Mouse (Mus musculus): ENCODE results near the gene Polg. TPM values are rescaled to one million over a fixed set of nuclear protein-coding genes. Genes with fewer than 3 reads are reported as not detected.

Polg gene
- polyA plus RNA-seq, 1 experiment from 2014 or later, result 24.4 TPM

- H3K36me3 ChIP-seq, result peaks cover 53% of the 10 kb centered on the region
- H3K9me3 ChIP-seq, result no peaks in the 10 kb centered on the region
- WGBS, result 59% methylated on average over 11 of the region's 11 CpGs
- peak overlapping the region; percentile 94; the same call in 1 of the 2 replicates for H3K9ac ChIP-seq
- 0 out of 2 replicates have a peak overlapping the region, but pooled peaks have one; percentile 84 for H3K4me3 ChIP-seq
- H3K4me2 ChIP-seq, result peak overlapping the region; percentile 93
- no peak overlapping the region for H3K27ac ChIP-seq (replicated peaks)
- ATAC-seq (ENCODE audit: extremely low read depth, insufficient number of reproducible peaks, low FRiP score, low TSS enrichment), result no peak
- peaks cover 2% of the 10 kb centered on the region; the same call in 1 of the 2 replicates for H3K27me3 ChIP-seq (replicated peaks)
- H3K4me1 ChIP-seq, result peaks cover 34% of the 10 kb centered on the region
These were observed 2.6 kb downstream of the Polg start for GRCm38 (mm10) chr7:79463376-79464077.

DNA sequence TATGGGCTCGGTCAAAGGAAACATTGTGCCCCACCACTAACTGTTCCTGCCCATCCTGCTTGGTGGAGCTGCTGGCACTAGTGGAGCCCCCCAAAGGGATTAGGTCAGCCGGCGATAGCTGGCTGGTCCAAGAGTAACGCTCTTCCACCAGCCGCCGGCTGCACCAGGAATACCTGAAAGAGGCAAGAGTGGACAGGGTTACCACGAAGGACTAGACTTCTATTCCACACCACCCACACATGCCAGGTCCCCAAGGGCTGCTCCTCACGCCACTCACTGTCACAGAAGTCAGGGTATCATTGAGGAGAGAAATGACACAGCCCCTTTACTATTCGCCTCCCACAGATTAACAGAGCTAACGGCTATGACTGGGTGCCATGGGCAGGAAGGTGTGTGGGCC is 4.4 kb downstream of the Polg start:
- 87% methylated on average over 10 of the region's 10 CpGs for WGBS
- H3K4me1 ChIP-seq, result peaks cover 25% of the 10 kb centered on the region
- no peaks in the 10 kb centered on the region for H3K9me3 ChIP-seq
- ATAC-seq (ENCODE audit: extremely low read depth, insufficient number of reproducible peaks, low FRiP score, low TSS enrichment), result no peak
- no peak overlapping the region for H3K4me2 ChIP-seq
- H3K4me3 ChIP-seq, result no peak overlapping the region
- H3K27ac ChIP-seq (replicated peaks), result no peak overlapping the region
- peaks cover 71% of the 10 kb centered on the region for H3K36me3 ChIP-seq
- no peak overlapping the region for H3K9ac ChIP-seq
- no peaks in the 10 kb centered on the region for H3K27me3 ChIP-seq (replicated peaks)

DNA sequence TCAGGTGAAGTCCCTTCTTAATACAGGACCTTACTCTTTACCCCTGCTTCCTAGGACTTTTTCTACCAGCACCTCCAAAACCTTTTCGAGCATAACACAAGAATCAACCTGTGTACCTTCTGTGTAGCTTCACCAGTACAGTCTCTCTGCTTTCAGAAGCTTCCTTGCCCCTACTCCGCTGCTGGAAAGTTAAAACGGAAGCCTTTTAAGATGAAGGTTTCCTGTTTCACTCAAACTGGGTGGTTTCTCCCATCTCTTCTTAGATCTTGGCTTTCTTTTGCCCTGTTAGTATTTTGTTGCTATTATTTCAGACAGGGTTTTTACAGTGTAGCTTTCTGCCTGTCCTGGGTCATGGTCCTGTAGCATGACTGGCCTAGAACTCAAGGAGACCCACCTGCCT is 18.7 kb downstream of the Polg start:
- H3K36me3 ChIP-seq, result peaks cover 91% of the 10 kb centered on the region

DNA sequence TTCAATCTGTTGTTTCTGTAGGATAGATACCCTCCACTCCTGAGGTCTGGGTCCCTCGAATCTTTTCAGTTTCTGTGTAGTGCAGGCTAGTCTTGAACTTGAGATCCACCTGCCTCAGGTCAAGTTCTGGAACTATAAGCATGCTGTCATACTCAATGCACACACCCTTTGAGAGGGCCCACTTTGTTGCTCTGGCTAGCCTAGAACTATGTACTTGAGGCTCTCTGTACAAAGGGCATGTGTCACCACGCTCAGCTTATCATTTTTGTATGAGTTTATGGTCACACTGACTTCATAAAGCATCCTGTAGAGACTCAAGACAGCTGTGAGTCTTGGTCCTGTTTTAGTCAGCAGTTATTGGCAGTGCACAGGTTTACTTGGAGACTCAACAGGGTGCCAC is 19.1 kb downstream of the Polg start:
- no peak for ATAC-seq (ENCODE audit: extremely low read depth, insufficient number of reproducible peaks, low FRiP score, low TSS enrichment)
- Histone ChIP-seq H3K4me3 (no peak overlapping the region), H3K27ac (replicated peaks) (no peak overlapping the region), H3K9me3 (no peaks in the 10 kb centered on the region), H3K36me3 (peaks cover 91% of the 10 kb centered on the region), H3K27me3 (replicated peaks) (no peaks in the 10 kb centered on the region), H3K4me1 (no peaks in the 10 kb centered on the region), H3K4me2 (no peak overlapping the region), H3K9ac (no peak overlapping the region)
- WGBS, result 81% methylated on average over 2 of the region's 2 CpGs

More for the DNA sequence above, 18.7 kb downstream of the Polg start:
- Histone ChIP-seq H3K4me1 (no peaks in the 10 kb centered on the region), H3K27me3 (replicated peaks) (no peaks in the 10 kb centered on the region), H3K4me3 (no peak overlapping the region), H3K9ac (no peak overlapping the region), H3K27ac (replicated peaks) (no peak overlapping the region), H3K9me3 (no peaks in the 10 kb centered on the region), H3K4me2 (no peak overlapping the region)
- no peak for ATAC-seq (ENCODE audit: extremely low read depth, insufficient number of reproducible peaks, low FRiP score, low TSS enrichment)
- 85% methylated on average over 3 of the region's 3 CpGs for WGBS

DNA sequence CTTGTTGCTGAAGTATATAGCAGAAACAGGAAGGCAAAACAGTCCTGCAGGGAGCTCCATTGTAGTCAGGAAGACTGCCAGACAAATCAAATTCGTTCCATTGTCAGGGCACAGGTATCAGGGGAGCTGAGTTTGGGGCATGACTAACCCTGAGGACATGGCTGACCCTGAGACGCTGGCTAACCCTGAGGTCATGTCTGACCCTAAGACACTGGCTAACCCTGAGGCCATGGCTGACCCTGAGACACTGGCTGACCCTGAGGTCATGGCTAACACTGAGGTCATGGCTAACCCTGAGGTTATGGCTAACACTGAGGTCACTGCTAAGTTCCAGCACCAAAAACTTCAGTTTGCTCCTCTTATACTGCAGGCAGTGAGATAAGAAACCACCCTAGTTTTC is 26.1 kb downstream of the Polg start:
- Histone ChIP-seq H3K9me3 (no peaks in the 10 kb centered on the region), H3K27me3 (replicated peaks) (no peaks in the 10 kb centered on the region), H3K36me3 (peaks cover 56% of the 10 kb centered on the region), H3K27ac (replicated peaks) (no peak overlapping the region), H3K4me1 (no peaks in the 10 kb centered on the region), H3K4me3 (no peak overlapping the region), H3K9ac (no peak overlapping the region), H3K4me2 (no peak overlapping the region)
- 68% methylated on average over 2 of the region's 2 CpGs for WGBS
- no peak for ATAC-seq (ENCODE audit: extremely low read depth, insufficient number of reproducible peaks, low FRiP score, low TSS enrichment)

GRCm38 (mm10) chr7:79428243-79428642 is 37.9 kb downstream of the Polg start:
- WGBS, result 57% methylated on average over 5 of the region's 5 CpGs
- Histone ChIP-seq H3K27ac (replicated peaks) (no peak overlapping the region), H3K4me2 (no peak overlapping the region), H3K4me1 (no peaks in the 10 kb centered on the region), H3K4me3 (no peak overlapping the region), H3K9ac (peak overlapping the region; percentile 28; the same call in 1 of the 2 replicates), H3K36me3 (peaks cover 18% of the 10 kb centered on the region), H3K9me3 (no peaks in the 10 kb centered on the region), H3K27me3 (replicated peaks) (no peaks in the 10 kb centered on the region)
- no peak for ATAC-seq (ENCODE audit: extremely low read depth, insufficient number of reproducible peaks, low FRiP score, low TSS enrichment)

DNA sequence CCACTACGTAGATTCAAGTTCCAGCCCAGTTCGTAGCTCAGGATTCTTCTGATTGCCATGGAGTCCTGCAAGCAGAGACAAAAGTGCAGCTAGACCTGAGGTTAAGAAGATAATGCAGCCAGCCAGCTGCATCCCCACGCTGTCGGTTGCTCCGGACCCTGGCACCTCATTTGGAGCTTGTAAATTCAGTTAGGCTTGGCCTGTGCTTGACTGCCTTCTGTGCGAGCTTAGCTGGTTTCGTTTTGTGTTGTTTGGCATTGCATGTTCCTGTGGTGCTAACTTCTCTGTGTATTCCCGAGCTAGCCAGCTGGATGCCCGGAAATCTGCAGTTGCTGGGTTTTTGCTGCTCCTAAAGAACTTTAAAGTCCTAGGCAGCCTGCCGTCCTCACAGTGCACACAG is 40.4 kb downstream of the Polg start:
- WGBS, result 79% methylated on average over 10 of the region's 10 CpGs
- Histone ChIP-seq H3K4me1 (no peaks in the 10 kb centered on the region), H3K4me2 (no peak overlapping the region), H3K27me3 (replicated peaks) (no peaks in the 10 kb centered on the region), H3K9ac (no peak overlapping the region), H3K36me3 (peaks cover 21% of the 10 kb centered on the region), H3K27ac (replicated peaks) (no peak overlapping the region), H3K4me3 (no peak overlapping the region), H3K9me3 (no peaks in the 10 kb centered on the region)
- no peak for ATAC-seq (ENCODE audit: extremely low read depth, insufficient number of reproducible peaks, low FRiP score, low TSS enrichment)

- no peaks in the 10 kb centered on the region for H3K9me3 ChIP-seq
- H3K4me2 ChIP-seq, result no peak overlapping the region
- peaks cover 27% of the 10 kb centered on the region for H3K36me3 ChIP-seq
- no peaks in the 10 kb centered on the region for H3K27me3 ChIP-seq (replicated peaks)
- no peaks in the 10 kb centered on the region for H3K4me1 ChIP-seq
- no peak overlapping the region for H3K9ac ChIP-seq
- no peak overlapping the region for H3K4me3 ChIP-seq
- WGBS, result 85% methylated on average over 10 of the region's 10 CpGs
- H3K27ac ChIP-seq (replicated peaks), result no peak overlapping the region
- ATAC-seq (ENCODE audit: extremely low read depth, insufficient number of reproducible peaks, low FRiP score, low TSS enrichment), result no peak
These were observed 43.3 kb downstream of the Polg start for GRCm38 (mm10) chr7:79422876-79423275.

GRCm38 (mm10) chr7:79419950-79420349 is 46.2 kb downstream of the Polg start:
- 89% methylated on average over 7 of the region's 7 CpGs for WGBS
- H3K4me3 ChIP-seq, result no peak overlapping the region
- no peaks in the 10 kb centered on the region for H3K27me3 ChIP-seq (replicated peaks)
- no peaks in the 10 kb centered on the region for H3K4me1 ChIP-seq
- no peak overlapping the region for H3K4me2 ChIP-seq
- no peak overlapping the region for H3K9ac ChIP-seq
- peaks cover 27% of the 10 kb centered on the region for H3K36me3 ChIP-seq
- no peaks in the 10 kb centered on the region for H3K9me3 ChIP-seq
- ATAC-seq (ENCODE audit: extremely low read depth, insufficient number of reproducible peaks, low FRiP score, low TSS enrichment), result no peak
- no peak overlapping the region for H3K27ac ChIP-seq (replicated peaks)

GRCm38 (mm10) chr7:79414449-79415375 is 51.5 kb downstream of the Polg start:
- Histone ChIP-seq H3K9me3 (no peaks in the 10 kb centered on the region), H3K27ac (replicated peaks) (no peak overlapping the region), H3K4me1 (no peaks in the 10 kb centered on the region), H3K27me3 (replicated peaks) (no peaks in the 10 kb centered on the region), H3K4me3 (no peak overlapping the region), H3K9ac (no peak overlapping the region), H3K36me3 (peaks cover 15% of the 10 kb centered on the region), H3K4me2 (no peak overlapping the region)
- 82% methylated on average over 18 of the region's 18 CpGs for WGBS
- ATAC-seq (ENCODE audit: extremely low read depth, insufficient number of reproducible peaks, low FRiP score, low TSS enrichment), result no peak

- Histone ChIP-seq H3K27ac (replicated peaks) (no peak overlapping the region), H3K36me3 (peaks cover 3% of the 10 kb centered on the region; the same call in 1 of the 2 replicates), H3K9me3 (no peaks in the 10 kb centered on the region), H3K9ac (no peak overlapping the region), H3K4me1 (no peaks in the 10 kb centered on the region), H3K4me2 (no peak overlapping the region), H3K27me3 (replicated peaks) (no peaks in the 10 kb centered on the region), H3K4me3 (no peak overlapping the region)
- 78% methylated on average over 3 of the region's 3 CpGs for WGBS
- no peak for ATAC-seq (ENCODE audit: extremely low read depth, insufficient number of reproducible peaks, low FRiP score, low TSS enrichment)
These were observed 65.9 kb downstream of the Polg start for GRCm38 (mm10) chr7:79400296-79400695.
